Mouse (Mus musculus) kidney, postnatal 25 days (tissue): ENCODE data around the gene Zdhhc17.
A peak's percentile ranks its signal among the peaks of the same experiment; 100 is the strongest.

Source experiments
- DNase-seq, 2 experiments: peaks; one replicate each; pipeline ENCODE4 v3.0.0; 2021; ENCODE audit warnings: mixed read lengths in 2 of 2

Zdhhc17 gene

DNA sequence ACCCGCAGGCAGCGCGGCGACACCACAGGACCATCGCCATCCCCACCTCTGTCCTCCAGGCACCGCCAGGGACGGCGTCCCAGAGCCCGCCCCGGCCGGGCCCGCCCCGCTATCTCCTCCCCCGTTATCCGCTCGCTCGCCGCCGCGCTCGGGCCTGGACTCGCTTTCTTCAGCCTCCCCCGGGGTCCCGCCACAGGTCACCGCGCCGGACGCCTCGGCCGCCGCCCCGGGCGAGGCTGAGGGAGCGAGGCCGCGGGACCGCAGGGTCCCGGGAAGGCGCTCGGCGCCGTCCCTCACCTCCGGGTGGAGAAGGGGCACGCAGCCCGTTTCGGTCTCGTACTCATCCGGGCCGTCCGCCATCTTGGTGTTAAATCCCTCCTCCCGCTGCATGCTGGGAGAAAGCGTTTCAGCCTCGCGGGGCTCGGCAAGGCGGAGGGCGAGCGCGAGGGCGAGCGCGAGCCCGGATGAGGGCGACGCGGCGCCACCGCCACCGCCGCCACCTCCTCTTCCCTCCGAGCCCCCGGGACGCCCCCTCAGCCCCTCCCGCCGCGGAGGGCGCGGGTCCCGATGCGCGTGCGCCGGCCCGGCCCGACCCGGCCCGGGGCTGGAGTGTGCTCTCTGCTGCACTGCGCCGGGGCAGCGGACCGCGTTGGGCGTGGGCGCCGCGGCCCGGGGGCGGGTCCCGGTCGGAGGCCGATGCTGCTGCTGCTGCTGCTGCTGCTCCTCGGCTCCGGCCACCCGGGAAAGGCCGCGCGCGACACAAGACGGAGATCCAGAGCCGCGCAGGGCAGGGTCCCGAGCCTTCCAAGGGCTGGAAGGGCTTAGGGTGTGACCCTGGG lies at the start of gene Zdhhc17:
Zdhhc17 (minus strand) TSS at position 500 of the 839 bp plus-strand sequence.
- peak; percentile 90 to 93 for DNase-seq

DNA sequence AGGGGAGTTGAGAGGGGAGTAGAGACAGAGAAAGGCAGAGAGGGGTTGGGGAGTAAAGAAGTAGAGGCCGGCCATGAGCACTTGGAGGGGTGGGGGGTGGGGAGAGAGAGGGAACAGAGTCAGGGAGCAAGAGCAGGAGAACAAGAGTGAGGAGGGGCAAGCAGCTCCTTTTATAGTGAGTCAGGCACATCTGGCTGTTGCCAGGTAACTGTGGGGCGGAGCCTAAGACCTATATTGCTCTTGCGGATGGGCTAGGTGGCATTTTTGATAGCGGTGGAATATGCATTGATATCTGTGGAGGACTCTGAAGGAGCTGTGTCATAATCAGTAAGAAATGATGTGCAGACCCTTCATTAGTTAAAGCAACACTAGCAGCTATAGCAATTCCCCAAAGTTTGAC lies 45.8 kb upstream of the Zdhhc17 start:
- DNase-seq = no peak

DNA sequence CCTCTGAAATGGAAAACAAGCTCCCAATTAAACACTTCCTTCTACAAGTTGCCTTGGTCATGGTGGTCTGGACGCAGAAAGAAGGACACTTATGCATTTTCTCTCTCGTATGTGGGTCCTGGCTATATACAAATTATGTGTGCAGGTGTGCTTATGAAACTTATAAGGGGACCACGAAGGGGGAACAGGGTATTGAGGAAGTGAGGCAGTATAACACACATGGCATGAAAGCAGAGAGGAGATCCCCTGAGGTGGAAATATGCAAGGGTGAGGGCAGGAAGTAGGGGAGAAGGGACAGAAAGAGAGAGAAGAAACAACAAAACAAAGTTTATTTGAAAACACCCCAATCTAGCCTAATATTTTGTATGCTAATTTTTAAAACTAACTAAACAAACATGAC lies 41.7 kb upstream of the Zdhhc17 start:
- no peak for DNase-seq

DNA sequence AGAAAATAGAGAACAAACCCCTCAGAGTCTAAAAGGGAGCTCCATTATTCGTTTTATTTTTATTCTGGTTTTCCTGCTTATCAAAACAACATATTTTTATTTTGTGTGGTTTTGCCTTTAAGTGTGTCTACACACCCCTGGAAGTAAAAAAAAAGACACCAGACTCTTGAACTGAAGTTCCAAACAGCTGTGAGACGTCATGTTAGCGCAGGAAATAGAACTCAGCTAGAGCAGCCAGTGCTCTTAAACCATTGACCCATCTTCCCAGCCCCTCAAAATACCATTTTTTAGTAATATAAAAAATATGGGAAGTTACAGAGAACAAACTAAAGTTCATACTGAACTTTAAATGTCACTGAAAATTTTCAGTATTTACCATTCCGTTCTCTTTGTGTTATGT lies 40.6 kb upstream of the Zdhhc17 start:
- DNase-seq = peak in 1 of 2 experiments; percentile 21

DNA sequence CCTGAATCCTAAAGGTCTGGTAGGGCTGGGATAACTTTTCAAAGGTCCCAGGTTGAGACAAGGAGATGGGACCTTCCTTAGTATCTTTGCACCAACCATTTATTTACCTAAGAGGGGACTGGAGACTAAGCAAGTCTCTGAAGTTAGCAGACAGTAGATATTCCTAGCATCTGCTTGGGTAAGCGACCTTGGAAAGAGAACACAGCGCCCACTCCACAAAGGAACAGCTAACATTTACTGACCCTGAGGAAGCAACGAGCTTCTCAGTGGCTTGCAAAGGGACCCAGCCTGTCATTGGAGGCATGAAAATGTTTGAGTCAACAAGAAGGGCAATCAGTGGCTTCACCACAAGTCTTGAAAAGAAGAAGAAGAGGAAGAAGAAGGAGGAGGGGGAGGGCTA lies 40.1 kb upstream of the Zdhhc17 start:
- no peak for DNase-seq

DNA sequence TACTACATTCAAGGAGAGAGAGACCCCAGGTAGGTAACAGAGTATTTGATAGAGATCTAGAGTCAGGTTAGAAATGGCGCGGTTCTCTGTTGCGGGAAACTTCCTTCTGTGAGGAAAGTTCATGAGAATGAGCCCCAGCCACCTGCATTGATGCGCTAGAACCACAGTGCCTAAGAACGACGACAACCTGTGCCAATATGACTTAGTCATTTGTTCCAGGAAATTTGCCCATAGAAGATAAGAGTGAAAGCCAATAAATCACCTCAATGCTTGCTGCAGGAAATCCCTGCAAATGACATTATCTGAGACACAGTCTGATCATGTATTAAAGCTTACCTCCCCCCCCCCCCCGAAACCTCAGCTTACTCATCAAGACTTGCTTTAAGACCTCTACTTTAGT lies 38.0 kb upstream of the Zdhhc17 start:
- DNase-seq = peak in 1 of 2 experiments; percentile 15

DNA sequence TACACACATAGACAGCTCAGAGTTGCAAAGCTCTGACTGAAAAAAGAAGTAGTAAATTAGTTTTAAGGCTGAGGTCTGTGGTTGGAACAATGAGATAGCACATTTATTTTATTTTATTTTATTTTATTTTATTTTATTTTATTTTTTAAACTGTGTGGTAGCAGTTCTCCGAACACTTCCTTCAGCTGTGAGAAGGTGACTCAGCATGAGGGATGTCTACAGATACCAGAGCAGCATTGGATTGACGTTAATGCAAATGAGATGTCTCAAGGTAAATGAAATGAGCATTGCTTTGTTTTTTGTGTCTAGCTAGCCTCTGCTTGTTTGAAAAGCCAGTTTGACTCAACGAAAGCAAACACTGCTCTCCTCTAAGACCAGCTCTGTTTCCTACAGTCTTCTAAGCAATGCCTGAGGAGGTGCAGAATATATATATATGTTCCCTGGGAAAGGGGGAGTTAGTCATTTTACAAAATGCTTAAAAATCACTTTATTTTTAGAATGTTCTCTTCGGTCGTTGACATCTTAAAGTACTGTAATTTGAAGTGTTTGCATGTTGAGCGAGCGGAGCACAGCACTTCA lies 30.2 kb upstream of the Zdhhc17 start:
- no peak for DNase-seq

DNA sequence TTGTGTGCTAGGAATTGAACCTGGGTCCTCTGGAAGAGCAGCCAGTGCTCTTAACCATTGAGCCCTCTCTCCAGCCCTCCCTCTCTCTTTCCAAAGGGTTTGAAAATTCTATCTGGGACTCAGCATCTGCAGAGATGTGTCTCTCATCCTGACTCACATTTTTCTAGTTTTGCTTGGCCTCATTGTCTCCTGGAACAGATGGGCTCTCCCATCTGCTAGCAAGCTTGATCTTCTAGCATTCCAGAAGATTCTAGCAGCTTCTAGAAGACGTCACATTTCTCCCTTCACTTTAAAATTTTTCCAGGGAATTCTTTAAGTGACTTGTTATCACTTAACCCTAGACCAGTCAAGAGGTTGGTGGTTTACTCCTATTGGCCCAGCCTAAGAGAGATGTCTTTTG lies 26.9 kb upstream of the Zdhhc17 start:
- DNase-seq = no peak

DNA sequence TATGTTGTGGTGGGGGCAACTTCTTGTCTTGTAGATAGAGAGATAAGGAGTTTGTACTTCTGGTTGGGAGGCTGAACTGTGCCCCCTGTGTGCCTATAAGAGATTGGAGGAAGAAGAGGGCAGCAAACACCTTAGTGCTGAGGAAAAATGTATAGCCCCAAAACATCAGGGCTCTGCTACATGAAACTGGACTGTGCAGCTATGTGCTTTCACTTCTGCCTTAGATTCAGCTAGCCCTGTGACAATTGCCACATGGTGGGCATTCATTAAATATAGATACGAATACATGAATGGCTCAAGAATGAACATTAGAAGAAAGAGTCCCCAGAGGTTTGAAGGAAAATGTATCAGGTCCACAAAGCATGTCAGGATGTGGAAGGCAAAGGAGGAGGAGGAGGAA lies 25.2 kb upstream of the Zdhhc17 start:
- DNase-seq = no peak

DNA sequence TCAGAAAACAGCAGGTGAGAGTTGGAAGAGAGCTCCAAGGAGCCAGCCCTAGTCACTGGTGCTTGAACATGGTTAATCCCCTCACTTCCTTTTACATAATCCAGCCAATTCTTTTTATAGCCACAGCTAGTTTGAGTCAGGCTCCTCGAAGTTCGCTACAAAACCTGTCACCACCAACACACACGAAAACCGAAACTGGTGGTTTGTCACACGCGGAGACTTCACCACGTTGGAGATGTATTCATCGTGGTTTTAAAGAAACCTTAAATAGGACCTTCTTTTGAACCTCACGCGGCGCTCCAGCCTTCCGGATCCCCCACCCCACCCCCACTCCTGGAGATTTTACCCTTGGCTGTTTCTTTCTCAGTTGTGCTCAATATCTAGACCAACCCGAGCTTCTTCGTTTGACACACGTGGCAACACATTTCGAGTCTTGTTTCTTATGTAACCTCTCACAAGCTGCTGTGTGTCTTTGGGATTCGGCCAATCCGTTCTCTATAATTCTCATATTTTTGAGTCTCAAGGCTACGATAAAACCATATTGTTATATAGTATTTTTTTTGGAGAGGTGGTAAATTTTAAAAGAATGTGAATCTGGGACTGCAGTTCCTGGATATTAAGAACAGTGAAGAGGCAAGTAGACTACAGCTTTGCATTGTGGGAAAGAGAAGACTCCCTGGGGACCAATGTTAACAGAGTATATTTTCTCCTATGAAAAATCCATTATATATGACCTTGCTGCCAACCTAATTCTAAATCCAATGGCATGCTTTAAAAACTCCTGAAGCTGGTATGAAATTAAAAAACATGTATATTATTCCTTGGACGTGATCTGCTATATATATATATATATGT lies 21.8 kb upstream of the Zdhhc17 start:
- DNase-seq = peak; percentile 7 to 38

DNA sequence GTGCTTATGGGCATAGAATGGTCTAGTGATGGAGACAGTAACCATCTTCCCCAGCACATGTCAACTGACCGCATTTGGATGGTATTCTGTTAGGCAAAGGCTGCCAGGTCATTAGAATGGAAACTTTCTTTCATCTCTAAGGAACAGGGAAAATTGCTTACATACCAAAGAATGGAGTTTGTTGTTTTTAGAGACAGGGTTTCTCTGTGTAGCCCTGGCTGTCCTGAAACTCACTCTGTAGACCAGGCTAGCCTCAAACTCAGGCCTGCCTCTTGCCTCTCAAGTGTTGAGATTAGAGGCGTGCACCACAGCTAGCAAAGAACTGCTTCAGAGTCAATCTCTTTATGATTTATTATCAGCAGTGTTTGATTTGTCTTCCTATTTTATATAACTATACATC lies 20.9 kb upstream of the Zdhhc17 start:
- DNase-seq = no peak

DNA sequence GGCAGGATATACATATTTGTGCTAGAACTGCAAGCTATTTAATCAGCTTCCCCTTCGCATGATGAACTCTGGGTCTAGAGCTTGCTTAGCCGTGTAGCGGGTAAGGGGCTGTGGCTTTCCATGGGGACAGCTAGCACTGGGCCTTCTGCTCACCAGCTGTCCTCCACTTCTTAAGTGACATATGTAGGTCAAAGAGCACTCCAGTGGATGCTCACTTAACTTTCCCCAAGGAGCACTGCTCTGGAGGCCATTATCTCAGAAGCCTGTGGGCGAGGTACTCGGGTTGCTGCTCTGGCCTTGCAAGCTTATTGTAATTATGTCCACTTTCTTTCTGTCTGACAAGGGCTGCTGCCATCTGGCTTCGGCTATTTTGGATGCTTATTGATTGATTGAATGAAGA lies 16.2 kb upstream of the Zdhhc17 start:
- DNase-seq = no peak

DNA sequence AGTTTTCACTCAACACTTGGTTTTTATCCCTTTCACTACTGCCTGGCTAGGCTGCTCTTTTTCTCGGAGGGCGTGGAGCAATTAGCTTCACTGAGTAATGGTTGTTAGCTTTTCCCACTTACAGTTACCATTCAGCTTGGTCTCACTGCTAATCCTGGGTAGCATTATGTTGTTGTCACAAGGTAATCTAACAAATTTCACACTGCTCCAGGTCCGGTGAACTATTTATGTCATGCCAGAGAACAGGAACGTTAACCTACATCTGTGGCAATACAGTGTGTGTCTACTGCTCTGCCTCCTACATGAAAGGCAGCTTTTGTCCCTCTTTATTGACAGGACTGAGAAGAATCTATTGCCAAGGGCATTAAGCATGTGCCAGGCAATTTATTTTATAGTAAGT lies 14.8 kb upstream of the Zdhhc17 start:
- DNase-seq = no peak

DNA sequence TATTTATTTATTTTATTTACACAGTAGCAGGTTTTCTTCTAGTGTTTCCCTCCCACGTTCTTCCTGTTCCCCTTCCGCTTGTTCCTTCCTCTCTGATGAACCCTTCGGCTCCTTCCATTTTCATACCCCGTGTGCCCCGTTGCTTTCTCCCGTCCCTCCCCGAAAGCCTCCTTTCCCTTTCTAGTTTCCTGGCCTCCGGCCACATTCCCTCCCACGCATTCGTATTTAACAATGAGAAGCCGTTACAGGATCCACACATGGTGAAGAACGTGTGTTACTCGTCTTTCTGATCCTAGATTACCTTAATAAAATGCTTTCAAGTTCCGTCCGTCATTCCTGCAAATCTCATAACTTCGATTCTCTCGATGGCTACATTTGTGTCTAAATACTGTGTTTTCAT lies 4.5 kb upstream of the Zdhhc17 start:
- DNase-seq = peak in 1 of 2 experiments; percentile 55

DNA sequence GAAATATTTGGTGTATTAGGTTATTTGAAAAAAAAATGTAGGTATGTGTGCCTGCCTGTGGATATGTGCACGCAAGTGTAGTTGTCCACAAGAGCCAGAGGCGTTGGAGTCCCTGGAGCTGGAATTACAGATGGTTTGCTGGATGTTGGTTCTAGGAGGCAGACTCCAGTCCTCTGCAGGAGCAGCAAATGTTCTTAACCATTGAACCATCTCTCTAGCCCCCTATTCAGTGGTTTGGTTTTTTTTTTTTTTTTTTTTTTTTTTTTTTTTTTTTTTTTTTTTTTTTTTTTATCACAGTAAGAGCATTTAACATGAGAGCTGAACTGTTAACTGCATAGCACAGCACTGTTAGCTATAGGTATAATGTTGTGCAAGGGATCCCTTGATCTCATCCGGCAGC lies 3.3 kb upstream of the Zdhhc17 start:
- no peak for DNase-seq

DNA sequence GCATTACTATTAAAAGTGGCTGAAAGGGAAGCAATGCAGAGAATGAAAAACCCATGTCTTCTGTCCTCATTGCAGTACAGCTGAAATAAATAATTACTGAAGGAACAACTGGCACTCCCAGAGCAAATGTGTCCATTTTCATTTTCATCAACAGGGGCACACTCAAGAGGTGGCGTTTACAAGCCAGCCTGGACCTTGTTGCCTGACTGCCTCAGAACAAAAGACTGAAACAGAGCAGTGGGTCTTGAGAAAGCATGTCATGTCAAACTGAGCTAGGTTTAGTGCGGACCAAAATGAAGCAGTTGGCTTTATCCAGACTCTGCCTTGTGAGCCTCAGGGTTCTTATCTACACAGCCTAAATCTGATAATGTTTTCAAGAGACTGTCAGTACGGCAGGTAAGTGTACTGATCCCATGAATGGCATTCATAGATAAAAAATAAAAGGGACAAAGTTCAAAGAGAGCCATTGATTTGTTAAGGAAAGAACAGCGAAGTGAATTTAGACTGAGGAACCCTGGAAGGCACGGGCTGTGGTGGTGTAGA lies 2.6 kb upstream of the Zdhhc17 start:
- no peak for DNase-seq

DNA sequence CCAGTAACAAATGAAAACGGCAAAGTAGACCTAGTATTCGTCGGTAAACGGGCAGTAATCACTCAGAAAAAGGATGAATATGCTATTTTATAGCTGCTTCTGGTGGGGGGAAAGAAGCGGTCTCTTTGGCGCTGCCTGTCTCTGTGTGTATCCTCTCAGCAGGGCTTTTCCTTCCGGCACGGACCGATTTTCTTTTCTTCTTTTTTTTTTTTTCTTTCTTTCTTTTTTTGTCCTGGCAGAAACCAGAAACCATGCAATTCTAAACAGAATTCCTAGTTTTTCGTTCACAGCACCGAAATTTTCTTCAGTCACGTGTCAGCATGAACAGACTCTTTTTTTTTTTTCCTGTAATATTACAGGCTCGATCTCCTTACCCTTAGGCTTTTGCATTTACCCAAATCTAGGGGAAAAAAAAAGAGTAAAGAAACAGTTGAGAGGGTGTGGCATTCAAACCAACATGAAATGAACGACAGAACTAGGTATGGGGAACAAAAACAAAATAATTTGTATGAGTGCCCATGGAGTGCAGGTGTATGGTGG lies 1.4 kb upstream of the Zdhhc17 start:
- no peak for DNase-seq

DNA sequence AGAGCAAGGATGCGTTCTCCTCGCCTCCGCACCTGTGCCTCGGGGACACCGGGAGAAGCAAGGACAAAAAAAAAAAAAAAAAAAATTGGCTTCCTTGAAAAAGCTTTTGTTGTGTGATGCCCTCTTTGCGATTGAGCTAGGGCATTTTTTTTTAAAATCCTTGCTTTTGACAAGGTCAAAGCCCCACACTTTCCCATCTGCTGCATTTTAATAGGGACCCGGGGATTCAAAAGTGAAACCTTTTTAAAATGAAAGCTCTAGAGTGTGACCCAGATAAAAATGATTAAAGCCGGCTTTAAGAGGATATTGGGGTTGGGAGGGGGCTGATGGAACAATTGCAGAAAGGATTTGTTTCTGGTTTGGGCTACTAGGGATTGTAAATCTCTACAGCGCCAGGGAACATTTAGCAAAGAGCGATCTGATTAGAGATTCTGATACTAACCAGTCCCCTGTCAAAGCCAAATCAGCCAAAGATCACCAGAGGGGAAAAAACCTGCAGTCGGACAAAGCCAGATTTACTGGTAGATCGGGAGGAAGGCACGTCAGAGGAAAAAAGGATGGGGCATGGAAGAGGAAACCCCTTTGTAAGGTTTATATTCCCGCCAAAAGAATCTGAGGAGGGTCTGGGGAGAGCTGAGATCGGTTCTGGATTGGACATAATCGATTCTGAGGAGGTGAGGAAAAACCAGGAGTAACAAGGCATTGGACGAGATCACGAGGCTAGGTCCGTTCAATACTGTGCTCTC lies 713 bp upstream of the Zdhhc17 start:
- no peak for DNase-seq

DNA sequence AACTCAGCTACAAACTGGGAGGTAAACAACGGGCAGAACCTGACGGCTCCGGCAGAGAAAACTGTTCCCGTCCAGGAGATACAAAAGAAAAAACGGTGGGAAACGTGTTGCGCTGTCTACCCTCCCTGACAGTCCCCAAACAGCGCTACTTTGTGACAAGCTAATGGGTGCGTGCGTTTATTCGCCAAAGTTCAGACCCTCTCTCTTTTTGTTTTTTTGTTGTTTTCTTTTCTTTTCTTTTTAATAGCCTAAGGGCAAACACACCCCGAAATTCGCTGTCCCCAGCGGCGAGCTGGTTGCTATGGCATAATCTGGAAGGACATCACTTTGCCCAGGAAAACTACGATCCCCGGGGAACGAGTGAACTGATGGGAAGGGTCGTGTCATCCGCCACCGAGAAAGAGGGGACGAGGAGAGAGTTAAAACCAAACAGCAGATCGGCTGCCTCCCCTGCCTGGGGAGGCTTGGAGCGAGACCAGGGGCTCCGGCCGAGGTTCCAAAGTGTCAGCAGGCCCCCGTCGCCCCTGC lies 763 bp downstream of the Zdhhc17 start:
- no peak for DNase-seq

DNA sequence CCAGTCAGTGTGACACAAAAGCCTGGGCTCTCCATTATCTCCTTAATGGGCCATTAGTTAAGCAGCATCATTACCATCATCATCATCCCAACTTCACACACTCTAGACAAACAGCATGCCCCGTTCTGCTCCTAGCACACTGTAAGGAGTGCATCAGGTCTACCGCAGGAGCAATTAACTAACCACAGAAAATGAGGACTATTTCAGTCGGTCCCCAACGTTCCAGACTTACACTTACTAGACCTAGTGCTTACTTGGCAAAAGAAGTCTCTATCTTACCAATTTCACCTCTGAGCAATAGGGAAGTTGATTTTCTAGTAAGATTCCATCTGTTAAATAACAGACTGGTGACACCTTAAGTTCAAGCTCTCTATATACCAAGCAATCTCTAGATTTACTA lies 2.3 kb downstream of the Zdhhc17 start:
- DNase-seq = no peak

DNA sequence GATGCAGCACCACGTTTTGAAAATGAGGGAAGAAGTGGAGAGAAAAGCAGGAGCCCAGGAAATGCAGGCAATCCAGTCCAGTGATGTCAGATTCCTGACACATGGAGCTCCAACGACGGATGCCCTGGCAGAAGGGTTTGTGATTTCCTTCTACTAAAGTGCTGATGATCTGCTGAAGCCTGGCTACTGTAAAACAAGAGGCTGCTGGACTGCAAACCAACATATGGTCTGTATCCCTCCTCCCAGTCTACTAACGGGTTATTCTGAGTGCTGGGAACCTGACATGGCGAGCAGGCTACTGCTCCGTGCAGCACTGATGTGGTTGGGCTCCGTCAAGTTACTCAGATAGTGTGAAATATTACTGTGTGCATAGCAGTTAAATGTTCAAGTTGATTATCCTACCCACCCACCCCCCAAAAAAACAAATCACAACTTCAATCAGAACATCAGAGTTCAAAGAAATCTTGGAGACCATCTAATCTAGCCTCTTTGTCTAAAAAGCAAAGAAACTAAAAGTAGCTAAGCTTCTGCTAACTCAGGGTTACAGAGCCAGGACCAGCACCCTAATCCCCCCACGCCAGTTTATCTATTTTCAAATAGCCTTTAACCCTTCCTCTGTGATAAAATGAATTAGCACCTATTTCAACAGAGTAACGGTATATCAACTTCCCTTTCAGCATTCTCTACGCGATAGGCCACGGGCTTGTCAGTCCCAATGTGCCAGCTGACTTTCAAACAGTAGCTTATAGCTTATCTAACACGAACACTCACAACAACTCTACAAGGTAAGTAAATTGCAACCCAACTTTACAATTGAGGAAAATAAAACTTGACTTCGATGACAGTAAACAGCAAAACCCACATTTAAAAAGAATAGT lies 4.1 kb downstream of the Zdhhc17 start:
- DNase-seq = no peak
